Mouse (Mus musculus) lung, adult 2 months (tissue): ENCODE measurements around the gene Per2.

ENCODE experiments used
- CTCF ChIP-seq: fragments of 200-500 bp; IDR thresholded peaks from 2 replicates; pipeline ENCODE4 v1.5.1; 2011; ENCODE audit warnings: mild to moderate bottlenecking, low read length, control low read depth; ENCODE audit not compliant: insufficient read depth
- POLR2A ChIP-seq: fragments of 200-500 bp; IDR thresholded peaks from 2 replicates; pipeline ENCODE4 v1.6.1; 2011; ENCODE audit warnings: low read depth, mild to moderate bottlenecking, control low read depth, low read length, borderline replicate concordance; ENCODE audit errors: extremely low read depth

DNA sequence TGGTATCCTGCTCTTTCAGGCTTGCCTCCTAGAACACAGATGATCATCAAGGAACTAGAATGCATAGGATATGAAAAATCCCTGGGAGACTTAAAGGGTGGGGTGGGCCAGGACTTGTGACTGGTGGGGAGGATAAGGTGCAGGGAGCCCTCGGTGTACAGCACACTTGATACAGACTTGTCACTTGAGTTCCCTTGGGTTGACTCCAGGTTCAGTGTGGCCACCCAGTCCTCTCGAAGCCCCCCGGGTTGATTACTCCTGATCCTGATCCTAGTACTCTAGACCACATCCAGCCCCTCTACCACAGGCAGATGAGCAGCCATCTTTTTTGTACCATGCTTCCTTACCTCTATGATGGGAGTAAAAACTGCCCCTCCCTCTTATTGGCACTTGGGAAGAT is 4.2 kb downstream of the Per2 start:
- no peak for TF ChIP-seq CTCF
- TF ChIP-seq POLR2A = no peak
